Comparison of ENCODE assay signal across 8 mouse cellular contexts in genomic region chr4:138922131-138922459, GRCm38 (mm10). TPM values are rescaled to one million over a fixed set of nuclear protein-coding genes. Genes with fewer than 3 reads are reported as not detected.
DNase-seq lines count a peak whose midpoint lies in the region; ATAC-seq and TF ChIP-seq lines count a peak whose summit lies in the region.

No protein-coding gene starts in this region.

- ATAC-seq in common myeloid progenitor, adult 5-6 weeks (replicated peaks; ENCODE audit: low read depth, poor library complexity, severe bottlenecking): peak; percentile 99
- ATAC-seq in hindbrain, embryonic 16.5 days: peak; percentile 88

- H3K4me3 ChIP-seq in gastrocnemius, adult 2 months: peak overlapping the region; percentile 8
- peak overlapping the region; percentile 36 for H3K4me3 ChIP-seq in hindbrain, embryonic 16.5 days (ENCODE audit: low read length)

- TF ChIP-seq CTCF in gastrocnemius, adult 2 months (IDR thresholded peaks at IDR 0.05): no peak

- 2% methylated on average over 11 of the region's 11 CpGs for WGBS in hindbrain, embryonic 16.5 days

- no peaks in the 10 kb centered on the region for H3K36me3 ChIP-seq in hindbrain, embryonic 16.5 days (ENCODE audit: control insufficient read depth, insufficient read depth, low read length)

- peaks cover 6% of the 10 kb centered on the region for H3K4me1 ChIP-seq in hindbrain, embryonic 16.5 days (ENCODE audit: control insufficient read depth, insufficient read depth, low read depth, low read length)

- peak; percentile 96 for DNase-seq in ZHBTc4 (ENCODE audit: low read depth, low spot score)
- peak; percentile 96 for DNase-seq in gastrocnemius, adult 2 months
- peak; percentile 93 for DNase-seq in left cerebral cortex, adult 11 months (ENCODE audit: low spot score)
- DNase-seq in lung, postnatal 36 days: peak; percentile 99
- peak; percentile 83 for DNase-seq in retina, postnatal 7 days (ENCODE audit: low read depth, low spot score)
- peak; percentile 93 to 97 for DNase-seq in urinary bladder, adult 18-20 months (ENCODE audit: low spot score in 2 of 2)

- H3K27ac ChIP-seq in gastrocnemius, adult 2 months: no peak overlapping the region
- no peak overlapping the region for H3K27ac ChIP-seq in hindbrain, embryonic 16.5 days (ENCODE audit: low read depth, low read length)

- intact Hi-C loops in gastrocnemius, adult 2 months (cut with DNase I): loop anchor here (1.0 to 2.0 kb wide), 3 partner anchors 17 to 155 kb away; no protein-coding TSS in a partner anchor

- no peaks in the 10 kb centered on the region for H3K27me3 ChIP-seq in hindbrain, embryonic 16.5 days (replicated peaks; ENCODE audit: control insufficient read depth, insufficient read depth, low read length)

- peak overlapping the region; percentile 62 for H3K4me2 ChIP-seq in hindbrain, embryonic 16.5 days (ENCODE audit: low read length)

- H3K9me3 ChIP-seq in hindbrain, embryonic 16.5 days (ENCODE audit: control insufficient read depth, low read length): no peaks in the 10 kb centered on the region

- H3K9ac ChIP-seq in hindbrain, embryonic 16.5 days (ENCODE audit: low read depth, low read length): peak overlapping the region; percentile 57

RNA-seq across cellular contexts. Expression of gene Otud3, which starts 8.3 kb away (rescaled TPM):
- total RNA-seq in common myeloid progenitor, adult 5-6 weeks (2017): 1.4 and 5.6 TPM in 2 replicates
- total RNA-seq in gastrocnemius, adult 2 months (2021): 10 to 100 TPM; 15.7 to 17.2 TPM
- polyA plus RNA-seq in hindbrain, embryonic 16.5 days (2015; fragmentation: Nextera tagmentation; extraction: Ambion mirVana): 2.4 and 3.1 TPM in 2 replicates

RNA-seq across cellular contexts. Expression of gene Pla2g2e, which starts 44.4 kb away (rescaled TPM):
- not detected in 2 replicates for total RNA-seq in common myeloid progenitor, adult 5-6 weeks (2017)
- total RNA-seq in gastrocnemius, adult 2 months (2021): not detected
- not detected in 2 replicates for polyA plus RNA-seq in hindbrain, embryonic 16.5 days (2015; fragmentation: Nextera tagmentation; extraction: Ambion mirVana)

RNA-seq across cellular contexts. Expression of gene Rnf186, which starts 44.8 kb away (rescaled TPM):
- not detected in 2 replicates for total RNA-seq in common myeloid progenitor, adult 5-6 weeks (2017)
- not detected for total RNA-seq in gastrocnemius, adult 2 months (2021)
- not detected in 2 replicates for polyA plus RNA-seq in hindbrain, embryonic 16.5 days (2015; fragmentation: Nextera tagmentation; extraction: Ambion mirVana)

RNA-seq across cellular contexts. Expression of gene Gm13030, which starts 48.3 kb away (rescaled TPM):
- total RNA-seq in common myeloid progenitor, adult 5-6 weeks (2017): not detected in 2 replicates
- total RNA-seq in gastrocnemius, adult 2 months (2021): not detected
- polyA plus RNA-seq in hindbrain, embryonic 16.5 days (2015; fragmentation: Nextera tagmentation; extraction: Ambion mirVana): not detected in 2 replicates

RNA-seq across cellular contexts. Expression of gene Tmco4, which starts 50.6 kb away (rescaled TPM):
- 16.4 and 28.0 TPM in 2 replicates for total RNA-seq in common myeloid progenitor, adult 5-6 weeks (2017)
- 1 to 10 TPM; 7.5 to 7.6 TPM for total RNA-seq in gastrocnemius, adult 2 months (2021)
- 1.3 and 1.8 TPM in 2 replicates for polyA plus RNA-seq in hindbrain, embryonic 16.5 days (2015; fragmentation: Nextera tagmentation; extraction: Ambion mirVana)
